Mouse (Mus musculus) gastrocnemius, adult 2 months (tissue): ENCODE measurements around the gene Nfe2l1. TPM values are rescaled to one million over a fixed set of nuclear protein-coding genes. Genes with fewer than 3 reads are reported as not detected.
"Not testable (repeated sequence)": the region's sequence is repeated elsewhere in the genome, so short reads cannot be mapped to it uniquely, and the experiment has no call there.

Experiments
- DNase-seq: peaks from one replicate; pipeline ENCODE4 v3.0.0; 2022
- H3K27ac ChIP-seq: fragments of 200-600 bp; 2 replicates; pipeline ENCODE4 v1.8.1; 2022; ENCODE audit warnings: mild to moderate bottlenecking
- H3K4me3 ChIP-seq: fragments of 200-600 bp; 2 replicates; pipeline ENCODE4 v1.8.1; 2022; ENCODE audit warnings: mild to moderate bottlenecking, moderate library complexity
- CTCF ChIP-seq: fragments of 200-600 bp; IDR thresholded peaks from 2 replicates; pipeline ENCODE4 v1.8.1; 2022; ENCODE audit warnings: antibody characterized with exemption, mild to moderate bottlenecking, moderate library complexity
- intact Hi-C: fragments of 180-260 bp; cut with DNase I; formaldehyde crosslinking; loops from one replicate; pipeline ENCODE4 v1.15.1; 2025
- total RNA-seq, 2 experiments: library from RNA; stranded (reverse); gene quantifications; 2 replicates each; pipeline ENCODE4 v1.2.3; 2021

The Nfe2l1 gene
- total RNA-seq, 2 experiments from 2014 or later, result 395 to 484 TPM

DNA sequence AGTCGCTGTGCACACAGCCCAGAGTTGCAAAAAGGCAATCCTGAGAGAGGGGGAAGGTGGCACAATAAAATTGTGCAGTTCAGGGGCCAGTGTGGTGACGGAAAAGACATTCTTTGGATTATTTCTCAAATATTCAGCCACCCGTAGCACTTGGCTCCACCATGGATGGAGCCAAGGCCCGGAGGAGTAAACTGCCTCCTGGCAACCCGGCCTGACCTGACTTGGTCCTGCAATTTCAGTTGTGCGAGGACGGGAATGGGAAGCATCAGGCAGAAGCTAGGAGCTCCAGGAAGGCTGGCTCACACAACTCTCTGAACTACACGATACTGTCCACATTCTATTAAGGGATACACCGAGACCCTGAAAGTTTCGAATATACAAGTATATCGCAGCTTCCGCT, 32.8 kb upstream of the Nfe2l1 start:
- no peak for DNase-seq
- intact Hi-C loops, result loop anchor here (1.0 to 5.0 kb wide), 4 partner anchors 85 to 310 kb away; partner anchors contain the start of gene Snx11
- peak overlapping the region; percentile 70; the same call in 1 of the 2 replicates for H3K4me3 ChIP-seq
- H3K27ac ChIP-seq, result peak overlapping the region; percentile 92
- TF ChIP-seq CTCF, result no peak

- DNase-seq, result peak; percentile 96
- TF ChIP-seq CTCF, result peak; percentile 97
- Histone ChIP-seq H3K27ac (peak overlapping the region; percentile 92), H3K4me3 (peak overlapping the region; percentile 70)
- intact Hi-C loops, result loop anchor here (1.0 to 5.0 kb wide), 4 partner anchors 85 to 310 kb away; partner anchors contain the start of gene Snx11
Measured at GRCm38 (mm10) chr11:96861878-96862289, 32.1 kb upstream of the Nfe2l1 start.

- peak; percentile 63 for DNase-seq
- peak overlapping the region; percentile 92 for H3K27ac ChIP-seq
- intact Hi-C loops, result loop anchor here (5.0 kb wide), 3 partner anchors 84 to 309 kb away; partner anchors contain the start of gene Snx11
- no peak for TF ChIP-seq CTCF
- H3K4me3 ChIP-seq, result peak overlapping the region; percentile 70
Measured at GRCm38 (mm10) chr11:96861446-96861845, 31.7 kb upstream of the Nfe2l1 start.

GRCm38 (mm10) chr11:96860564-96860963, 30.8 kb upstream of the Nfe2l1 start:
- peak overlapping the region; percentile 92 for H3K27ac ChIP-seq
- H3K4me3 ChIP-seq, result peak overlapping the region; percentile 34; the same call in 1 of the 2 replicates
- intact Hi-C loops, result loop anchor here (5.0 kb wide), 3 partner anchors 83 to 308 kb away; partner anchors contain the start of gene Snx11
- peak; percentile 95 for DNase-seq
- TF ChIP-seq CTCF, result peak; percentile 93

DNA sequence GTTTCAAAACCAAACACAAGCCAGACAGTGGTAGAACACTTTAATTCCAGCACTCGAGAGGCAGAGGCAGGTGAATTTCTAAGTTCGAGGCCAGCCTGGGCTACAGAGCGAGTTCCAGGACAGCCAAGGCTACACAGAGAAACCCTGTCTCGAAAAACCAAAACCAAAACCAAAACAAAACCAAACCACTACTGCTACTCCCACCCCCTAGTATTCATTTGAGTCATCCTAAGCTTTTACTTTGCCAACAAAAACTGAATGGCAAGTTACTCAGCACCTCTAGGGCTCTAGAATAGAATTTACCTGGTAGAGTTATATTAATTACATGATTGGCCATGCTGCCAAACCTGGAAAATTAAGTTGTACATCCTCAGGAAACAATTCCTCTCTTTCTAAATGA, 29.9 kb upstream of the Nfe2l1 start:
- H3K4me3 ChIP-seq, result no peak overlapping the region
- H3K27ac ChIP-seq, result peak overlapping the region; percentile 92; the same call in 1 of the 2 replicates
- intact Hi-C loops, result loop anchor here (5.0 kb wide), 3 partner anchors 82 to 307 kb away; partner anchors contain the start of gene Snx11
- DNase-seq, result no peak
- no peak for TF ChIP-seq CTCF

- DNase-seq, result no peak
- intact Hi-C loops, result no loop called here
- Histone ChIP-seq H3K4me3 (no peak overlapping the region), H3K27ac (no peak overlapping the region)
- no peak for TF ChIP-seq CTCF
Measured at GRCm38 (mm10) chr11:96857446-96857845, 27.7 kb upstream of the Nfe2l1 start.

- Histone ChIP-seq H3K27ac (peak within 1 kb of the TSS; percentile 85), H3K4me3 (peak within 1 kb of the TSS; percentile 77)
- peak; percentile 79 for DNase-seq
- no peak for TF ChIP-seq CTCF
- intact Hi-C loops, result no loop called here
Measured at GRCm38 (mm10) chr11:96849681-96850467, 20.1 kb upstream of the Nfe2l1 start, which contains the start of gene Copz2. Gene Copz2, plus strand, starts transcription at chr11:96849870.

- H3K27ac ChIP-seq, result peak overlapping the region; percentile 85
- DNase-seq, intact Hi-C loops: not testable (repeated sequence)
- H3K4me3 ChIP-seq, result peak overlapping the region; percentile 77
Measured at GRCm38 (mm10) chr11:96849145-96849544, 19.4 kb upstream of the Nfe2l1 start.

DNA sequence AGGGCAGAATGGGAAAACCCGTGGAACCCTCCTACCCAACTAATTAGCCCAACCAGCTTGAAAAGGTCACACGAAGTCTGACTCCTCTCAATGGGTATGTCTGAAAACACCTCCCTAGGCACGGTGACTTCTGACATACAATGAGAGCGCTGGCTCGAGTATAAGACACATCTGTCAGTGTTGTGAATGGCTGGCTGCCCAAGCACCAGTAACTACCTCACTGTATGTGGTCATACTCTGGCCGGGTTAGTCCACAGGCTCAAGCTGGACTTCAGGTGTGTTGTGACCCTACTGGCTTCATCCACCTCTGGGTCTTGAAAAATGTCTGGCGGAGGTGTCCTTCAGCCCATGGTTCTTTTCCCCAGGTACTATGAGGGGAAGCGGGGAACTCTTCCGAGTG, 18.9 kb upstream of the Nfe2l1 start:
- intact Hi-C loops, result no loop called here
- Histone ChIP-seq H3K4me3 (no peak overlapping the region), H3K27ac (no peak overlapping the region)
- no peak for TF ChIP-seq CTCF
- no peak for DNase-seq

- no peak for TF ChIP-seq CTCF
- Histone ChIP-seq H3K4me3 (no peak overlapping the region), H3K27ac (no peak overlapping the region)
- intact Hi-C loops, result no loop called here
- no peak for DNase-seq
Measured at GRCm38 (mm10) chr11:96847240-96847639, 17.5 kb upstream of the Nfe2l1 start.

- intact Hi-C loops, result no loop called here
- DNase-seq, result no peak
- no peak for TF ChIP-seq CTCF
Measured at GRCm38 (mm10) chr11:96843627-96844026, 13.9 kb upstream of the Nfe2l1 start.

DNA sequence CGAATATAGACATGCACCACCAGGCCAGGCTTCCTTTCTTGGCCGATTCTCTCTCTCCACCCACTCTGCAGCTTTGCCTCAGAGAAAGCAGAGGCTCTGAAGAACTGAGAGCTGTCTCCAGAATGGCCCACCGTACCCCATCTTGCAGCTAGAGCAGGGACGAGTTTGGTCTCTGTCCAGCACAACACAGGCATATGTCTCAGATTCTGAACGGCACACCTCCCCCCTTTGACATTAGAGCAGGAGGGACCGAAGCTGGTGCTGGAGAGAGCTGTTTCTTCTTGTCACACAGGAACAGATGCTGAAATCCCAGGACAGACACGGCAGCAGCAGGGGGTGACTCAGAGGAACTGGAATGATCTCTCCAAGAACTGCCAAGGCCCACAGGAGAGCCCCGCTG, 10.5 kb upstream of the Nfe2l1 start:
- no peak for TF ChIP-seq CTCF
- no peak for DNase-seq
- Histone ChIP-seq H3K4me3 (no peak overlapping the region), H3K27ac (peak overlapping the region; percentile 28; the same call in 1 of the 2 replicates)
- intact Hi-C loops, result no loop called here

More at GRCm38 (mm10) chr11:96843627-96844026, 13.9 kb upstream of the Nfe2l1 start:
- no peak overlapping the region for H3K27ac ChIP-seq
- H3K4me3 ChIP-seq, result no peak overlapping the region

DNA sequence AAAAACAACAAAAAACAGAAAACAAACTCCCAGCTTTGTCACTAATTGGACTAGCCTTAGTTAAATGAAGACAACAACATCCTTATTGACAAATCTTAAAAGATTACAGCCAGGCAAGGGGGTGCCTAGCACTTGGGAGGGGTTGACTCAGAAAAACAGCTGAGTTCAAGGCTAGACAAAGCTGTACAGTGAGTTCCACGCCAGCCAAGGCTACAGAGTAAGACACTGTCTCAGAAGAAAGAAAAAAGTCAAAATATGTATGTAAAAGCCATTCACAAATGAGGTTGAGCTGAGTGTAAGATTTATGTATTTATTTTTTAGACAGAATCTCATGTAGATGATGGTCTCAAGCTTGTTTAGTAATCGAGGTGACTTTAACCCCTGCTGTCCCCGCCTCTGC, 10.1 kb upstream of the Nfe2l1 start:
- Histone ChIP-seq H3K27ac (no peak overlapping the region), H3K4me3 (no peak overlapping the region)
- TF ChIP-seq CTCF, result no peak
- DNase-seq, result no peak
- intact Hi-C loops, result no loop called here

DNA sequence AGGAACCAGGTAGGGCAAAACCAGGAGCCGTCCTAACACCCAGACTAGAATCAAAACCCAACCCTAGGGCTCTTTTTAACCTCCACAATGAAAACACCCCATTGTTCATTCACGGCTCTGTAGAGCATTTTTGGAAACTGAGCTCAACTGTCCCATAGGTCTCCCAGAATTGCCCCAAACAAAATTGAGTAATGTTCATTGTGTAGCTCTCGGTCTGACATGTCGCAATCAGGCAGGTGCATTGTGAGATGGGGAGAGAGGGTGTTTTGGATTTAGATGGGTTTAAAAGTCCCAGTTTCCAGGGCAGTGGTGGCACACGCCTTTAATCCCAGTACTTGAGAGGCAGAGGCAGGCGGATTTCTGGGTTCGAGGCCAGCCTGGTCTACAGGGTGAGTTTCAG, 9.7 kb upstream of the Nfe2l1 start:
- Histone ChIP-seq H3K27ac (no peak overlapping the region), H3K4me3 (no peak overlapping the region)
- DNase-seq, result no peak
- intact Hi-C loops, result no loop called here
- no peak for TF ChIP-seq CTCF
